Mouse (Mus musculus) kidney, embryonic 14.5 days (tissue): Measurements from ENCODE around the gene Efcab7. TPM values are rescaled to one million over a fixed set of nuclear protein-coding genes. Genes with fewer than 3 reads are reported as not detected.

Source experiments
- ATAC-seq: fragments of 200-750 bp; cut with Nextera tagmentation; 2 replicates; pipeline ENCODE4 v1.8.0; 2017; ENCODE audit warnings: moderate number of reproducible peaks, mild to moderate bottlenecking, moderate TSS enrichment, moderate library complexity; ENCODE audit not compliant: low FRiP score, low TSS enrichment
- H3K27ac ChIP-seq: fragments of 300-500 bp; sonication (generic); 2 replicates; pipeline ENCODE4 v1.5.1; 2014; ENCODE audit warnings: low read depth, mild to moderate bottlenecking, low read length, moderate library complexity, mixed read lengths
- H3K27me3 ChIP-seq: fragments of 300-500 bp; sonication (generic); 2 replicates; pipeline ENCODE4 v1.6.1; 2014; ENCODE audit warnings: mild to moderate bottlenecking, low read length; ENCODE audit not compliant: control insufficient read depth, insufficient read depth
- H3K36me3 ChIP-seq: fragments of 300-500 bp; sonication (generic); 2 replicates; pipeline ENCODE4 v1.6.1; 2014; ENCODE audit warnings: low read length, mixed read lengths; ENCODE audit not compliant: control insufficient read depth, insufficient read depth
- H3K4me1 ChIP-seq: fragments of 300-500 bp; sonication (generic); 2 replicates; pipeline ENCODE4 v1.6.1; 2014; ENCODE audit warnings: low read length, mixed read lengths; ENCODE audit not compliant: control insufficient read depth, insufficient read depth
- H3K4me2 ChIP-seq: fragments of 300-500 bp; sonication (generic); replicated peaks from 2 replicates; pipeline ENCODE4 v1.6.1; 2014; ENCODE audit warnings: low read depth, mild to moderate bottlenecking, low read length
- H3K4me3 ChIP-seq: fragments of 300-500 bp; sonication (generic); 2 replicates; pipeline ENCODE4 v1.5.1; 2014; ENCODE audit warnings: mild to moderate bottlenecking, low read length
- H3K9ac ChIP-seq: fragments of 300-500 bp; sonication (generic); 2 replicates; pipeline ENCODE4 v1.6.1; 2014; ENCODE audit warnings: low read depth, mild to moderate bottlenecking, low read length, moderate library complexity
- H3K9me3 ChIP-seq: fragments of 300-500 bp; sonication (generic); 2 replicates; pipeline ENCODE4 v1.6.1; 2016; ENCODE audit warnings: low read length; ENCODE audit not compliant: control insufficient read depth
- WGBS: fragments of 180-500 bp; shearing (Covaris S2); extraction: QIAGEN DNeasy Blood & Tissue Kit; methylation state at CpG from one replicate; pipeline ENCODE4 v1.1.7; 2014; 5-methylcytosine and 5-hydroxymethylcytosine counted together
- polyA plus RNA-seq: library from polyadenylated mRNA; unstranded; fragments of >200 nt; fragmentation: Nextera tagmentation; extraction: Ambion mirVana; gene quantifications from 2 replicates; pipeline ENCODE4 v1.2.1, GENCODE M21; 2014

Gene Efcab7
- 23.7 and 28.6 TPM in 2 replicates for polyA plus RNA-seq

DNA sequence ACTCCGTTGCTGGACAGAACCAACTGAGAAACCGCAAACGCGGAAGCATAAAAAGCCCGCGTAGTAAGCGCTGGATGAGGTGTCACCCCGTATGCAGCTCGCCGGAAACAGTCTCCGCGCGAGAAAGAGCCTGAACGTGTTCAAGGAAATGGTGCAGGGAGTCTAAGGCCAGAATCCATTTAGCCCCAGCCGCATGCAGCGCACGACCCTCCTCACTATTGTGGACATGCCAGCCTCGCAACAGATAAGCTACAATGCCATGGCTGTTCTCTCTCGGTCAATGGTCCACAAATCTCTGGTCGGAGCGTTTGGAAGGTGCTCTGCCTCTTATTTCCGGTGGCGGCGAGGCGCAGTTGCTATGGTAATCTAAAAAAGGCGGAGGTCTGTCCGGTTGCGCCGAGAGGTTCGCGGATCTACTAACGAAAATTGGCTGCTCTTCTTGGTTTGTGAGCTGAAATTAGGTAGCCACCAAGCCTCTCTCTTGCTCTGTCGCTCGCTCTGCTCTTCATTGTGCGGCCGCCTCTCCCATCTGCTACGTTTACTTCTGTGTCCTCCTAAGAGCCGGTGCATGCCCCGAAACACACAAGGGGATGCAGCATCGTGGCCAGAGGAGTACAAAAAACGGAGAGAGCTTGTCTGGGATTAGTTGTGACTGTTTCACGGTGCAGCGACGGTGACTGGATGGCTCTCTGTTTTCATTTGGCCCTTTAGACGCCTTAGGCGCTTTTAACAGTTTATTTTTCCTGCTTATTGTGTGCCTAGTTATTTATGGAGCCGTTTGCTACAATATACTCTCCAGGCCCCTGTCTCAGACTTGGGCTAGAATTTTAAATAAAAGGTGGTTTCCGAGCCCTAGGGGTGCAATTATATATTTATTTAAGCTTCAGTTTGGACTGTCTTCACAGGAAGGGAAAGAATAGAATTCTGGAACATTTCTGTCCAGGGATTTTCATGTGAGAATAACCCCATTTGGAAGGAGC, at the start of gene Efcab7:
Efcab7 (plus strand) TSS at position 105 of the 980 bp plus-strand sequence.
- Histone ChIP-seq H3K27ac (peak within 1 kb of the TSS; percentile 70; the same call in 1 of the 2 replicates), H3K9ac (peak within 1 kb of the TSS; percentile 72), H3K9me3 (no peaks in the 10 kb centered on the region), H3K4me3 (peak within 1 kb of the TSS; percentile 75), H3K27me3 (no peaks in the 10 kb centered on the region), H3K4me2 (peak within 1 kb of the TSS; percentile 62), H3K36me3 (no peaks in the 10 kb centered on the region; the same call in 1 of the 2 replicates), H3K4me1 (no peaks in the 10 kb centered on the region)
- WGBS: under 1% methylated on average over 48 of the region's 48 CpGs
- peak; percentile 93 for ATAC-seq

- Histone ChIP-seq H3K9me3 (no peaks in the 10 kb centered on the region), H3K4me1 (no peaks in the 10 kb centered on the region), H3K27ac (no peak overlapping the region), H3K27me3 (no peaks in the 10 kb centered on the region), H3K36me3 (no peaks in the 10 kb centered on the region), H3K9ac (no peak overlapping the region), H3K4me3 (no peak overlapping the region), H3K4me2 (no peak overlapping the region)
- no peak for ATAC-seq
- 86% methylated on average over 6 of the region's 6 CpGs for WGBS
Measured at GRCm38 (mm10) chr4:99792365-99792764, 36.6 kb upstream of the Efcab7 start.

DNA sequence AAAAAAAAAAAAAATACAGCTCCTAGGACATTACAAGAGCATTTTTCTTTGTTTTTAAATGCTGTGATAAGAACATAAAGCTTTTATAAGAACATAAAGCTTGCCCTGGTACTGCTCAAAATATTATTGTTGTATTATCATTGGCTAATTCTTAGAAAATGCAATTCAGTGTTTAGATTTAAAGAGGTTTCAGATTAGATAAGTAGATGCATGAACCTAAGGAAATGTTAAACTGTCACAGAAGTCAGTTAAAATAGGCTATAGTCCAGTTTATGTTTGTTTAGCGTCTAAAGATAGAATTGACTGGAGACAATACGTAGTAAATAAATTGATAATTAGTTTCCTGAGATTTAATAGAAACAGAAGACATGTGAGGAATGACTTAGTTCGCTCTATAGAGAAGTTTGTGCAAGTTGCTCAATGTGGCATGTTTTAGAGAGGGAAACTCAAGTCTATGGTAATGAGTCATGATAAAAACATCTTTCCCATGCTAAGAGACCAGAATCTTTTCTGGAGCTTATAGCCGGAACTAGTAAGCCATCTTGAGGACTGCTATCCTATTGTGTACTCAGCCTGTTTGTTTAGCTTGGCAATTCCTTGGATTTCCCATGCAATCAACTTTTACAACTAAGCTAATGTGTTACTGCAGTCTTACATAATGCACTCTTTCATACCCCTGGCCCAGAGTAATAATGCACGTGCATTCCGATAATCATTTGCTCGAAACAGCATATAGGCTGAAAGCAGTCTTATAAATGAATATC, 12.1 kb upstream of the Efcab7 start:
- 82% methylated on average over 7 of the region's 7 CpGs for WGBS
- no peaks in the 10 kb centered on the region for H3K9me3 ChIP-seq
- ATAC-seq: no peak

DNA sequence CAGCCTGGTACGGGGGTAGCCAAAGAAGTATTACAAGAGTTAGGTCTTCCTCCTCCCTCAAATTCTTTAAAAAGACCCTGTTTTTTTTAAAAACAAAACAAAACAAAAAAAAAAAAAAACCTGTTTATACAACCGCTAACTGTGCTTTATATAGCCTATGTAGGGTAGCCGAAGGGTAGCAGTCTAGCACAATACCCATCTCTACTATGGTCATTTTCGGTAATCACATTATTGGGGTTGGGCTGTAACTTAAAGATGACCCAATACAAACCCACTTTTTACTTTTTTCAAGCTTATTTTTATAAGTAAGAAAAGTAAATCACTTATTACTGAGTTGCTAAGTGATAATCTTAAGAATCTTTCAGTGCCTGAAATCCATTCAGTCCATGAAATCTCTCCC, 661 bp upstream of the Efcab7 start:
- peak overlapping the region; percentile 75 for H3K4me3 ChIP-seq
- H3K27ac ChIP-seq: no peak overlapping the region
- no peaks in the 10 kb centered on the region for H3K4me1 ChIP-seq
- ATAC-seq: no peak
- H3K36me3 ChIP-seq: no peaks in the 10 kb centered on the region; the same call in 1 of the 2 replicates
- H3K9me3 ChIP-seq: no peaks in the 10 kb centered on the region
- peak overlapping the region; percentile 62 for H3K4me2 ChIP-seq
- H3K27me3 ChIP-seq: no peaks in the 10 kb centered on the region
- H3K9ac ChIP-seq: peak overlapping the region; percentile 72
- WGBS: 54% methylated on average over 4 of the region's 4 CpGs

More for the DNA sequence above, 12.1 kb upstream of the Efcab7 start:
- H3K27me3 ChIP-seq: no peaks in the 10 kb centered on the region
- no peak overlapping the region for H3K4me3 ChIP-seq
- H3K36me3 ChIP-seq: no peaks in the 10 kb centered on the region
- H3K4me2 ChIP-seq: no peak overlapping the region
- no peak overlapping the region for H3K27ac ChIP-seq
- H3K4me1 ChIP-seq: no peaks in the 10 kb centered on the region
- H3K9ac ChIP-seq: no peak overlapping the region

DNA sequence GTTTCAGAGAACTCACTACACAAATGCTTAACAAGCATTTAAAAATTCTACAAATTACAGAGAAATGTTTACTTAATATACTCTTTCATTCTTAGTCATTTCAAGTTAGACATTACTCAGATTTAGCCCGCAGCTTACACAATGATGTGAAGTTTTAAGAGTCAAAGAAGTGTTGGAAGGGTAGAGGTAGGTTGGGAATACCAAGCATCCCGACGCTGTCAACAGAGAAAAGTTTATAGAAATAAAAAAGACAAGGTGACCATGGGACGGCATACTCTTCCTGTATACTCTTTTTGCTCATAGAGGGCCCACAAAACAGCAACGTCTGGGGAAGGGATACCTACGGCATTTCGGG, 282 bp upstream of the Efcab7 start:
- H3K4me3 ChIP-seq: peak overlapping the region; percentile 75
- H3K27ac ChIP-seq: no peak overlapping the region
- H3K36me3 ChIP-seq: no peaks in the 10 kb centered on the region; the same call in 1 of the 2 replicates
- no peaks in the 10 kb centered on the region for H3K9me3 ChIP-seq
- no peak for ATAC-seq
- H3K9ac ChIP-seq: peak overlapping the region; percentile 72
- 0% methylated on average over 7 of the region's 7 CpGs for WGBS
- no peaks in the 10 kb centered on the region for H3K27me3 ChIP-seq
- H3K4me2 ChIP-seq: peak overlapping the region; percentile 62
- H3K4me1 ChIP-seq: no peaks in the 10 kb centered on the region

- no peak for ATAC-seq
- Histone ChIP-seq H3K4me2 (no peak overlapping the region), H3K9me3 (no peaks in the 10 kb centered on the region)
Measured at GRCm38 (mm10) chr4:99881882-99882281, 52.9 kb downstream of the Efcab7 start.

GRCm38 (mm10) chr4:99882405-99882804, 53.4 kb downstream of the Efcab7 start:
- no peak overlapping the region for H3K9ac ChIP-seq
- no peaks in the 10 kb centered on the region for H3K9me3 ChIP-seq
- no peaks in the 10 kb centered on the region for H3K27me3 ChIP-seq
- H3K36me3 ChIP-seq: no peaks in the 10 kb centered on the region; the same call in 1 of the 2 replicates
- H3K4me3 ChIP-seq: no peak overlapping the region
- no peak overlapping the region for H3K27ac ChIP-seq
- H3K4me1 ChIP-seq: no peaks in the 10 kb centered on the region
- ATAC-seq: no peak
- no peak overlapping the region for H3K4me2 ChIP-seq

More at GRCm38 (mm10) chr4:99881882-99882281, 52.9 kb downstream of the Efcab7 start:
- no peaks in the 10 kb centered on the region for H3K4me1 ChIP-seq
- no peak overlapping the region for H3K9ac ChIP-seq
- no peaks in the 10 kb centered on the region for H3K27me3 ChIP-seq
- no peaks in the 10 kb centered on the region; the same call in 1 of the 2 replicates for H3K36me3 ChIP-seq
- H3K27ac ChIP-seq: no peak overlapping the region
- no peak overlapping the region for H3K4me3 ChIP-seq

- Histone ChIP-seq H3K4me1 (no peaks in the 10 kb centered on the region), H3K4me2 (no peak overlapping the region), H3K9me3 (no peaks in the 10 kb centered on the region), H3K36me3 (no peaks in the 10 kb centered on the region), H3K9ac (no peak overlapping the region), H3K4me3 (no peak overlapping the region), H3K27me3 (no peaks in the 10 kb centered on the region), H3K27ac (no peak overlapping the region)
- ATAC-seq: no peak
- 72% methylated on average over 4 of the region's 4 CpGs for WGBS
Measured at GRCm38 (mm10) chr4:99913894-99914451, 85.0 kb downstream of the Efcab7 start.
